Mouse (Mus musculus): ENCODE data around the gene Gpr162.

GRCm38 (mm10) chr6:124866560-124866959 is 2.8 kb upstream of the Gpr162 start:
- TF ChIP-seq CTCF (IDR thresholded peaks at IDR 0.05; ENCODE audit: low read depth, low read length) (no peak), POLR2A (IDR thresholded peaks at IDR 0.05; ENCODE audit: borderline replicate concordance, low read depth, low read length) (no peak)
